Mouse (Mus musculus) G1E (cell line): Measurements from ENCODE around the gene Map3k7cl. TPM values are rescaled to one million over a fixed set of nuclear protein-coding genes. Genes with fewer than 3 reads are reported as not detected.

Experiments
- ATAC-seq: 2 replicates; pipeline ENCODE4 v1.8.0; 2016; ENCODE audit warnings: mild to moderate bottlenecking; ENCODE audit not compliant: insufficient number of reproducible peaks, poor library complexity, low FRiP score, severe bottlenecking; ENCODE audit errors: extremely low read depth
- DNase-seq: peaks from one replicate; pipeline ENCODE4 v3.0.0; 2012; ENCODE audit warnings: low spot score
- H3K27me3 ChIP-seq: 2 replicates; pipeline ENCODE4 v1.6.1; 2012; ENCODE audit warnings: mild to moderate bottlenecking, low read length, inconsistent platforms; ENCODE audit not compliant: insufficient read depth
- H3K36me3 ChIP-seq: replicated peaks from 2 replicates; pipeline ENCODE3; 2012; ENCODE audit warnings: mild to moderate bottlenecking, inconsistent platforms
- H3K4me1 ChIP-seq: 2 replicates; pipeline ENCODE4 v1.6.1; 2012; ENCODE audit warnings: low read depth, low read length, inconsistent platforms, mixed read lengths; ENCODE audit not compliant: insufficient read depth
- H3K4me3 ChIP-seq: 2 replicates; pipeline ENCODE4 v1.5.1; 2012; ENCODE audit warnings: low read depth, mild to moderate bottlenecking, inconsistent platforms, low read length, moderate library complexity, mixed read lengths
- H3K9me3 ChIP-seq: replicated peaks from 2 replicates; pipeline ENCODE4 v1.6.1; 2012; ENCODE audit warnings: inconsistent platforms
- CTCF ChIP-seq: IDR thresholded peaks from 2 replicates; pipeline ENCODE4 v1.5.1; 2012; ENCODE audit warnings: low read depth, low read length, inconsistent platforms, mixed read lengths
- GATA1 ChIP-seq: IDR thresholded peaks from 2 replicates; pipeline ENCODE4 v1.6.1; 2012; ENCODE audit warnings: borderline replicate concordance, low read length, inconsistent platforms, mixed read lengths
- GATA2 ChIP-seq: IDR thresholded peaks from 2 replicates; pipeline ENCODE4 v1.6.1; 2012; ENCODE audit warnings: low read depth, low read length, inconsistent platforms, borderline replicate concordance
- POLR2AphosphoS5 ChIP-seq: IDR thresholded peaks from 2 replicates; pipeline ENCODE4 v1.6.1; 2012; ENCODE audit warnings: low read depth, low read length, inconsistent platforms; ENCODE audit not compliant: insufficient replicate concordance
- TAL1 ChIP-seq: conservative IDR thresholded peaks from 2 replicates; pipeline ENCODE4 v1.6.1; 2012; ENCODE audit warnings: low read depth, low read length, inconsistent platforms, mixed read lengths
- polyA plus RNA-seq: library from polyadenylated mRNA; stranded (reverse); fragments of >175 nt; gene quantifications from 2 replicates; pipeline ENCODE4 v1.2.3, GENCODE M21; 2012
- total RNA-seq, 2 experiments: library from RNA; stranded (forward) in 1 of 2; stranded (reverse) in 1 of 2; fragments of 200-1000 nt in 1 of 2; fragments of >200 nt in 1 of 2; fragmentation: Nextera tagmentation in 1 of 2; gene quantifications; 2 replicates each; pipeline ENCODE4 v1.2.3; 2014 to 2017

Map3k7cl gene
- total and polyA plus RNA-seq, 3 experiments = 0.16 TPM; not detected in 2

GRCm38 (mm10) chr16:87610556-87611295 is 57.6 kb downstream of the Map3k7cl start:
- DNase-seq (no peak), ATAC-seq (no peak)
- no peaks in the 10 kb centered on the region for H3K36me3 ChIP-seq
- no peak for TF ChIP-seq CTCF
- TF ChIP-seq GATA1 = no peak
- no peak for TF ChIP-seq POLR2AphosphoS5
- no peak for TF ChIP-seq GATA2
- TF ChIP-seq TAL1 = no peak
- no peaks in the 10 kb centered on the region for H3K9me3 ChIP-seq
- H3K27me3 ChIP-seq = no peaks in the 10 kb centered on the region
- H3K4me1 ChIP-seq = no peaks in the 10 kb centered on the region
- no peak overlapping the region for H3K4me3 ChIP-seq

- ATAC-seq = no peak
- TF ChIP-seq GATA1 = no peak
- no peak for TF ChIP-seq GATA2
- no peak for TF ChIP-seq TAL1
- no peak for TF ChIP-seq POLR2AphosphoS5
- no peak for TF ChIP-seq CTCF
- H3K27me3 ChIP-seq = no peaks in the 10 kb centered on the region
- no peak for DNase-seq
- no peaks in the 10 kb centered on the region for H3K9me3 ChIP-seq
- no peaks in the 10 kb centered on the region for H3K36me3 ChIP-seq
- H3K4me3 ChIP-seq = no peak overlapping the region
- H3K4me1 ChIP-seq = no peaks in the 10 kb centered on the region
These were observed 58.3 kb downstream of the Map3k7cl start for GRCm38 (mm10) chr16:87611420-87611819.

DNA sequence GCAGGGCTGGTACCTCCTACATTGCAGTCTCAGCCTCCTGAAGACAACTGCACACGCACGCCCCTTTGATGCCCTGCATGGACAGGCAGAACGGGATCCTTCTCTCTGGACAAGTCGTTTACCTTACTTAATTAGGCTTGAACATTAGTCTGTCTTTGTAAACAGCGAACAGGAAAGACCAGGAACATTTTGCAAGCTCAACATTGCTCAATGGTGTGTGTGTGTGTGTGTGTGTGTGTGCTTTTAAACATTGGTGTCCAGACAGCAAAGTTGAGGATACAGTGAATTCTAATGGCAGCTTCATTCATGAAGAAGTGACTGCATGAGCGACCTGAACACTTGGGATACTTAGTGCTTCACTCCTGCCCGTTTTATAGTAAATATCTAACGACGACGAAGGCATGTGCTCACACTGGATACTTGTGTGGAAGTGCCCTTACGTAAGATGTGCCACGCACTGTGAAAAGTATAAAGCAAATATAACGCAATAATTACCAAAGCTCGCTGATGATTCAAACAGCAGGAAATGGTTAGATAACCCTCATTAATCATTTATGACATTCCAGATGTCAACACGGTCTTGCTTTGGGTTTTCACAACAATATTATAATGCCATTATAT is 59.2 kb downstream of the Map3k7cl start:
- Histone ChIP-seq H3K27me3 (no peaks in the 10 kb centered on the region), H3K9me3 (no peaks in the 10 kb centered on the region), H3K4me1 (no peaks in the 10 kb centered on the region), H3K36me3 (no peaks in the 10 kb centered on the region), H3K4me3 (no peak overlapping the region)
- ATAC-seq (no peak), DNase-seq (no peak)
- TF ChIP-seq GATA2 = no peak

DNA sequence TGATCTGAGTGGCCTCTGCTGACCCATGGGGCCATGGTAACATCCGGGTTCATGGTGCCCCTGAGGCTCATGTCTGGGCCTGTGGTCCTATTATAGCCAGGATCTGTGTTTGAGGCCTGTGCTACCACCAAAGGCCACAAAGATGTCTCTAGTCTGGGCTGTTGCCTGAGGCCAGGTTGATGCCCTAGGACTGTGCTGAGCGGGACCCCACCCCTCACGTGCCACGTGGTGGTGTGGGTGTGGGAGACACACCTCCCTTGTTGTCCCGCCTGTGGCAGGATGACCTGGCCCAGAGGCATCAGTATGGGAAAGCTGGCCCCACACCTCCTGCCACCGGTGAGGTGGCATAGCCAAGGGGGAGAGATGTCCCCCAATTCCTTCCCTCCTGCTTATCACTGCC is 64.2 kb downstream of the Map3k7cl start:
- H3K27me3 ChIP-seq = no peaks in the 10 kb centered on the region
- no peaks in the 10 kb centered on the region for H3K4me1 ChIP-seq
- 0 out of 2 replicates have a peak, but pooled peaks cover 2% of the 10 kb centered on the region for H3K9me3 ChIP-seq
- H3K4me3 ChIP-seq = no peak overlapping the region
- no peak for ATAC-seq
- H3K36me3 ChIP-seq = no peaks in the 10 kb centered on the region
- DNase-seq = no peak
- no peak for TF ChIP-seq GATA2
- no peak for TF ChIP-seq CTCF
- no peak for TF ChIP-seq POLR2AphosphoS5
- no peak for TF ChIP-seq GATA1
- no peak for TF ChIP-seq TAL1

GRCm38 (mm10) chr16:87621246-87621645 is 68.1 kb downstream of the Map3k7cl start:
- no peaks in the 10 kb centered on the region for H3K36me3 ChIP-seq
- TF ChIP-seq TAL1 (no peak), GATA1 (no peak), CTCF (no peak), GATA2 (no peak), POLR2AphosphoS5 (no peak)
- peaks cover 6% of the 10 kb centered on the region; the same call in 1 of the 2 replicates for H3K9me3 ChIP-seq
- H3K4me3 ChIP-seq = no peak overlapping the region
- no peak for DNase-seq
- no peaks in the 10 kb centered on the region for H3K27me3 ChIP-seq
- no peaks in the 10 kb centered on the region for H3K4me1 ChIP-seq
- ATAC-seq = no peak

GRCm38 (mm10) chr16:87623881-87624280 is 70.8 kb downstream of the Map3k7cl start:
- no peaks in the 10 kb centered on the region for H3K4me1 ChIP-seq
- ATAC-seq (no peak), DNase-seq (no peak)
- no peak overlapping the region for H3K4me3 ChIP-seq
- no peaks in the 10 kb centered on the region for H3K36me3 ChIP-seq
- no peak for TF ChIP-seq POLR2AphosphoS5
- TF ChIP-seq GATA2 = no peak
- H3K27me3 ChIP-seq = no peaks in the 10 kb centered on the region
- peaks cover 13% of the 10 kb centered on the region for H3K9me3 ChIP-seq

GRCm38 (mm10) chr16:87624937-87625336 is 71.8 kb downstream of the Map3k7cl start:
- DNase-seq (no peak), ATAC-seq (no peak)
- H3K36me3 ChIP-seq = no peaks in the 10 kb centered on the region
- no peaks in the 10 kb centered on the region for H3K4me1 ChIP-seq
- no peak for TF ChIP-seq POLR2AphosphoS5
- no peak for TF ChIP-seq GATA2
- TF ChIP-seq GATA1 = no peak
- H3K27me3 ChIP-seq = no peaks in the 10 kb centered on the region
- peaks cover 13% of the 10 kb centered on the region for H3K9me3 ChIP-seq
- no peak overlapping the region for H3K4me3 ChIP-seq
